Mouse (Mus musculus): ENCODE measurements at regions not wholly inside any gene's neighbourhood (a gene's known extent, or its start where the extent isn't known, plus 50 kb on each side); places are given as distances from the start of the nearest gene placed in this dataset.
A peak's percentile ranks its signal among the peaks of the same experiment; 100 is the strongest.

- Histone ChIP-seq H3K36me3 (ENCODE audit: insufficient read depth) (no peaks in the 10 kb centered on the region), H3K4me3 (ENCODE audit: low read depth, low read length) (no peak overlapping the region), H3K27ac (ENCODE audit: low read depth) (no peak overlapping the region), H3K27me3 (ENCODE audit: insufficient read depth, low read length) (no peaks in the 10 kb centered on the region), H3K9ac (no peak overlapping the region), H3K4me1 (ENCODE audit: insufficient read depth) (peaks cover 31% of the 10 kb centered on the region), H3K9me3 (ENCODE audit: low read depth, low read length) (no peaks in the 10 kb centered on the region), H3K4me2 (no peak overlapping the region)
- DNase-seq (peak; percentile 75), ATAC-seq (ENCODE audit: insufficient read depth) (peak; percentile 60; the same call in 1 of the 2 replicates)
- TF ChIP-seq CTCF (IDR thresholded peaks at IDR 0.05; ENCODE audit: low read depth), result no peak
- 67% methylated on average over 5 of the region's 5 CpGs for WGBS
Observed at GRCm38 (mm10) chr1:185670029-185670741, 215.5 kb downstream of the Slc30a10 start.

GRCm38 (mm10) chr1:185672940-185673339 is 218.3 kb downstream of the Slc30a10 start:
- no peak overlapping the region for H3K4me3 ChIP-seq (ENCODE audit: low read depth, low read length)
- peak; percentile 68 for DNase-seq
- no peak overlapping the region for H3K9ac ChIP-seq
- H3K9me3 ChIP-seq (ENCODE audit: low read depth, low read length), result no peaks in the 10 kb centered on the region
- no peak for TF ChIP-seq CTCF (IDR thresholded peaks at IDR 0.05; ENCODE audit: low read depth)
- WGBS, result 47% methylated on average over 3 of the region's 3 CpGs
- H3K4me2 ChIP-seq, result no peak overlapping the region
- no peak for ATAC-seq (ENCODE audit: insufficient read depth)
- no peaks in the 10 kb centered on the region for H3K27me3 ChIP-seq (ENCODE audit: insufficient read depth, low read length)
- no peaks in the 10 kb centered on the region for H3K36me3 ChIP-seq (ENCODE audit: insufficient read depth)
- H3K4me1 ChIP-seq (ENCODE audit: insufficient read depth), result peaks cover 27% of the 10 kb centered on the region
- H3K27ac ChIP-seq (ENCODE audit: low read depth), result peak overlapping the region; percentile 44; the same call in 1 of the 2 replicates

- ATAC-seq (ENCODE audit: insufficient read depth) (peak; percentile 91), DNase-seq (peak; percentile 94)
- Histone ChIP-seq H3K4me2 (no peak overlapping the region), H3K4me1 (ENCODE audit: insufficient read depth) (peaks cover 23% of the 10 kb centered on the region), H3K27me3 (ENCODE audit: insufficient read depth, low read length) (no peaks in the 10 kb centered on the region), H3K9me3 (ENCODE audit: low read depth, low read length) (no peaks in the 10 kb centered on the region), H3K4me3 (ENCODE audit: low read depth, low read length) (no peak overlapping the region), H3K9ac (no peak overlapping the region), H3K36me3 (ENCODE audit: insufficient read depth) (no peaks in the 10 kb centered on the region), H3K27ac (ENCODE audit: low read depth) (peak overlapping the region; percentile 84)
- no peak for TF ChIP-seq CTCF (IDR thresholded peaks at IDR 0.05; ENCODE audit: low read depth)
- WGBS, result 28% methylated on average over 11 of the region's 11 CpGs
Observed at GRCm38 (mm10) chr1:185675674-185676420, 221.2 kb downstream of the Slc30a10 start.

GRCm38 (mm10) chr1:185681610-185682457 is 227.2 kb downstream of the Slc30a10 start:
- no peaks in the 10 kb centered on the region for H3K27me3 ChIP-seq (ENCODE audit: insufficient read depth, low read length)
- DNase-seq (peak; percentile 94), ATAC-seq (ENCODE audit: insufficient read depth) (peak; percentile 85)
- no peak overlapping the region for H3K4me3 ChIP-seq (ENCODE audit: low read depth, low read length)
- peak overlapping the region; percentile 46 for H3K27ac ChIP-seq (ENCODE audit: low read depth)
- TF ChIP-seq CTCF (IDR thresholded peaks at IDR 0.05; ENCODE audit: low read depth), result peak; percentile 92
- 0 out of 2 replicates have a peak, but pooled peaks cover 7% of the 10 kb centered on the region for H3K4me1 ChIP-seq (ENCODE audit: insufficient read depth)
- WGBS, result 7% methylated on average over 21 of the region's 21 CpGs
- H3K9ac ChIP-seq, result no peak overlapping the region
- no peaks in the 10 kb centered on the region for H3K36me3 ChIP-seq (ENCODE audit: insufficient read depth)
- H3K9me3 ChIP-seq (ENCODE audit: low read depth, low read length), result no peaks in the 10 kb centered on the region
- H3K4me2 ChIP-seq, result peak overlapping the region; percentile 32

GRCm38 (mm10) chr1:185682458-185682750 is 227.8 kb downstream of the Slc30a10 start:
- peak overlapping the region; percentile 46 for H3K27ac ChIP-seq (ENCODE audit: low read depth)
- WGBS, result 34% methylated on average over 3 of the region's 3 CpGs
- 0 out of 2 replicates have a peak, but pooled peaks cover 7% of the 10 kb centered on the region for H3K4me1 ChIP-seq (ENCODE audit: insufficient read depth)
- H3K27me3 ChIP-seq (ENCODE audit: insufficient read depth, low read length), result no peaks in the 10 kb centered on the region
- TF ChIP-seq CTCF (IDR thresholded peaks at IDR 0.05; ENCODE audit: low read depth), result no peak
- H3K9ac ChIP-seq, result no peak overlapping the region
- no peaks in the 10 kb centered on the region for H3K36me3 ChIP-seq (ENCODE audit: insufficient read depth)
- no peak for DNase-seq
- no peak overlapping the region for H3K4me2 ChIP-seq
- H3K9me3 ChIP-seq (ENCODE audit: low read depth, low read length), result no peaks in the 10 kb centered on the region
- H3K4me3 ChIP-seq (ENCODE audit: low read depth, low read length), result no peak overlapping the region
- 0 out of 2 replicates have a peak, but pooled peaks have one; percentile 5 for ATAC-seq (ENCODE audit: insufficient read depth)

GRCm38 (mm10) chr1:185684638-185685037 is 230.0 kb downstream of the Slc30a10 start:
- Histone ChIP-seq H3K36me3 (ENCODE audit: insufficient read depth) (no peaks in the 10 kb centered on the region), H3K9ac (no peak overlapping the region), H3K4me3 (ENCODE audit: low read depth, low read length) (no peak overlapping the region), H3K4me2 (no peak overlapping the region), H3K27ac (ENCODE audit: low read depth) (no peak overlapping the region), H3K4me1 (ENCODE audit: insufficient read depth) (0 out of 2 replicates have a peak, but pooled peaks cover 7% of the 10 kb centered on the region), H3K27me3 (ENCODE audit: insufficient read depth, low read length) (no peaks in the 10 kb centered on the region), H3K9me3 (ENCODE audit: low read depth, low read length) (no peaks in the 10 kb centered on the region)
- TF ChIP-seq CTCF (IDR thresholded peaks at IDR 0.05; ENCODE audit: low read depth), result peak; percentile 55
- DNase-seq (peak; percentile 54), ATAC-seq (ENCODE audit: insufficient read depth) (no peak)
- 83% methylated on average over 9 of the region's 9 CpGs for WGBS
